Mouse (Mus musculus): ENCODE data around the gene Spdya. TPM values are rescaled to one million over a fixed set of nuclear protein-coding genes. Genes with fewer than 3 reads are reported as not detected.
"Not testable (repeated sequence)": the region's sequence is repeated elsewhere in the genome, so short reads cannot be mapped to it uniquely, and the experiment has no call there.

Spdya gene
- polyA plus RNA-seq (2014; fragmentation: Nextera tagmentation; extraction: Ambion mirVana), result 0.73 and 0.99 TPM in 2 replicates

- Histone ChIP-seq H3K4me1 (replicated peaks; ENCODE audit: control insufficient read depth, insufficient read depth, low read length) (no peaks in the 10 kb centered on the region), H3K4me3 (ENCODE audit: low read depth, low read length) (peak within 1 kb of the TSS; percentile 68), H3K9me3 (ENCODE audit: control insufficient read depth, low read length) (no peaks in the 10 kb centered on the region), H3K27me3 (replicated peaks; ENCODE audit: control insufficient read depth, insufficient read depth, low read length) (peaks cover 24% of the 10 kb centered on the region; the same call in 1 of the 2 replicates), H3K27ac (ENCODE audit: low read depth) (0 out of 2 replicates have a peak within 1 kb of the TSS, but pooled peaks have one; percentile 16), H3K36me3 (ENCODE audit: control insufficient read depth, insufficient read depth, low read length) (no peaks in the 10 kb centered on the region), H3K4me2 (ENCODE audit: low read length) (peak within 1 kb of the TSS; percentile 100), H3K9ac (ENCODE audit: low read length) (peak within 1 kb of the TSS; percentile 63)
- ATAC-seq (replicated peaks; ENCODE audit: low FRiP score, low TSS enrichment, low read depth) (peak; percentile 97), DNase-seq (ENCODE audit: low spot score) (peak; percentile 88)
- WGBS, result 0% methylated on average over 69 of the region's 78 CpGs
These were observed at the start of gene Spdya for GRCm38 (mm10) chr17:71551757-71552451. Gene Spdya (plus strand): TSS chr17:71552061.

GRCm38 (mm10) chr17:71506832-71507231 lies 45.0 kb upstream of the Spdya start:
- DNase-seq (ENCODE audit: low spot score) (no peak), ATAC-seq (replicated peaks; ENCODE audit: low FRiP score, low TSS enrichment, low read depth) (no peak)
- WGBS, result 88% methylated on average over 8 of the region's 8 CpGs
- Histone ChIP-seq H3K4me2 (ENCODE audit: low read length) (no peak overlapping the region), H3K36me3 (ENCODE audit: control insufficient read depth, insufficient read depth, low read length) (peaks cover 83% of the 10 kb centered on the region), H3K9ac (ENCODE audit: low read length) (no peak overlapping the region), H3K27me3 (replicated peaks; ENCODE audit: control insufficient read depth, insufficient read depth, low read length) (no peaks in the 10 kb centered on the region), H3K4me3 (ENCODE audit: low read depth, low read length) (no peak overlapping the region), H3K9me3 (ENCODE audit: control insufficient read depth, low read length) (no peaks in the 10 kb centered on the region), H3K27ac (ENCODE audit: low read depth) (no peak overlapping the region), H3K4me1 (replicated peaks; ENCODE audit: control insufficient read depth, insufficient read depth, low read length) (no peaks in the 10 kb centered on the region)

- Histone ChIP-seq H3K9ac (ENCODE audit: low read length) (no peak overlapping the region), H3K27me3 (replicated peaks; ENCODE audit: control insufficient read depth, insufficient read depth, low read length) (no peaks in the 10 kb centered on the region), H3K36me3 (ENCODE audit: control insufficient read depth, insufficient read depth, low read length) (peaks cover 88% of the 10 kb centered on the region), H3K27ac (ENCODE audit: low read depth) (no peak overlapping the region), H3K4me1 (replicated peaks; ENCODE audit: control insufficient read depth, insufficient read depth, low read length) (no peaks in the 10 kb centered on the region), H3K4me3 (ENCODE audit: low read depth, low read length) (no peak overlapping the region), H3K9me3 (ENCODE audit: control insufficient read depth, low read length) (no peaks in the 10 kb centered on the region), H3K4me2 (ENCODE audit: low read length) (no peak overlapping the region)
- 95% methylated on average over 11 of the region's 11 CpGs for WGBS
- DNase-seq (ENCODE audit: low spot score) (no peak), ATAC-seq (replicated peaks; ENCODE audit: low FRiP score, low TSS enrichment, low read depth) (no peak)
These were observed 41.6 kb upstream of the Spdya start for GRCm38 (mm10) chr17:71510297-71510696.

GRCm38 (mm10) chr17:71526302-71526708 lies 25.6 kb upstream of the Spdya start:
- Histone ChIP-seq H3K4me3 (ENCODE audit: low read depth, low read length) (peak overlapping the region; percentile 71), H3K9ac (ENCODE audit: low read length) (peak overlapping the region; percentile 70), H3K27ac (ENCODE audit: low read depth) (peak overlapping the region; percentile 99), H3K9me3 (ENCODE audit: control insufficient read depth, low read length) (no peaks in the 10 kb centered on the region), H3K27me3 (replicated peaks; ENCODE audit: control insufficient read depth, insufficient read depth, low read length) (no peaks in the 10 kb centered on the region), H3K4me2 (ENCODE audit: low read length) (peak overlapping the region; percentile 55), H3K4me1 (replicated peaks; ENCODE audit: control insufficient read depth, insufficient read depth, low read length) (0 out of 2 replicates have a peak, but pooled peaks cover 5% of the 10 kb centered on the region), H3K36me3 (ENCODE audit: control insufficient read depth, insufficient read depth, low read length) (peaks cover 13% of the 10 kb centered on the region)
- DNase-seq (ENCODE audit: low spot score), result peak; percentile 55
- 0% methylated on average over 13 of the region's 13 CpGs for WGBS
- peak; percentile 59 for ATAC-seq (replicated peaks; ENCODE audit: low FRiP score, low TSS enrichment, low read depth)

GRCm38 (mm10) chr17:71526711-71527564 lies 24.9 kb upstream of the Spdya start, which contains the start of gene Ndc80:
Gene Ndc80 (minus strand): TSS chr17:71526857.
- H3K27me3 ChIP-seq (replicated peaks; ENCODE audit: control insufficient read depth, insufficient read depth, low read length), result no peaks in the 10 kb centered on the region
- H3K9me3 ChIP-seq (ENCODE audit: control insufficient read depth, low read length), result no peaks in the 10 kb centered on the region
- ATAC-seq (replicated peaks; ENCODE audit: low FRiP score, low TSS enrichment, low read depth), result peak; percentile 96
- H3K27ac ChIP-seq (ENCODE audit: low read depth), result peak within 1 kb of the TSS; percentile 99
- peaks cover 10% of the 10 kb centered on the region; the same call in 1 of the 2 replicates for H3K36me3 ChIP-seq (ENCODE audit: control insufficient read depth, insufficient read depth, low read length)
- H3K4me1 ChIP-seq (replicated peaks; ENCODE audit: control insufficient read depth, insufficient read depth, low read length), result 0 out of 2 replicates have a peak, but pooled peaks cover 5% of the 10 kb centered on the region
- peak; percentile 96 for DNase-seq (ENCODE audit: low spot score)
- H3K4me2 ChIP-seq (ENCODE audit: low read length), result peak within 1 kb of the TSS; percentile 55
- peak within 1 kb of the TSS; percentile 71 for H3K4me3 ChIP-seq (ENCODE audit: low read depth, low read length)
- under 1% methylated on average over 66 of the region's 66 CpGs for WGBS
- H3K9ac ChIP-seq (ENCODE audit: low read length), result peak within 1 kb of the TSS; percentile 70

GRCm38 (mm10) chr17:71528042-71528441 lies 23.8 kb upstream of the Spdya start:
- no peaks in the 10 kb centered on the region for H3K27me3 ChIP-seq (replicated peaks; ENCODE audit: control insufficient read depth, insufficient read depth, low read length)
- H3K4me3 ChIP-seq (ENCODE audit: low read depth, low read length), result no peak overlapping the region
- DNase-seq (ENCODE audit: low spot score) (no peak), ATAC-seq (replicated peaks; ENCODE audit: low FRiP score, low TSS enrichment, low read depth) (no peak)
- H3K9me3 ChIP-seq (ENCODE audit: control insufficient read depth, low read length), result no peaks in the 10 kb centered on the region
- peaks cover 7% of the 10 kb centered on the region; the same call in 1 of the 2 replicates for H3K36me3 ChIP-seq (ENCODE audit: control insufficient read depth, insufficient read depth, low read length)
- H3K4me2 ChIP-seq (ENCODE audit: low read length), result no peak overlapping the region
- H3K4me1 ChIP-seq (replicated peaks; ENCODE audit: control insufficient read depth, insufficient read depth, low read length), result 0 out of 2 replicates have a peak, but pooled peaks cover 5% of the 10 kb centered on the region
- no peak overlapping the region for H3K27ac ChIP-seq (ENCODE audit: low read depth)
- H3K9ac ChIP-seq (ENCODE audit: low read length), result no peak overlapping the region

- H3K4me2 ChIP-seq (ENCODE audit: low read length); H3K4me3 ChIP-seq (ENCODE audit: low read depth, low read length); H3K9me3 ChIP-seq (ENCODE audit: control insufficient read depth, low read length); H3K27ac ChIP-seq (ENCODE audit: low read depth); H3K27me3 ChIP-seq (replicated peaks; ENCODE audit: control insufficient read depth, insufficient read depth, low read length); H3K4me1 ChIP-seq (replicated peaks; ENCODE audit: control insufficient read depth, insufficient read depth, low read length); DNase-seq (ENCODE audit: low spot score); H3K36me3 ChIP-seq (ENCODE audit: control insufficient read depth, insufficient read depth, low read length); ATAC-seq (replicated peaks; ENCODE audit: low FRiP score, low TSS enrichment, low read depth); H3K9ac ChIP-seq (ENCODE audit: low read length): not testable (repeated sequence)
- WGBS, result 75% methylated on average over 1 of the region's 1 CpGs
These were observed 16.3 kb upstream of the Spdya start for GRCm38 (mm10) chr17:71535595-71535994.

GRCm38 (mm10) chr17:71537164-71537563 lies 14.7 kb upstream of the Spdya start:
- ATAC-seq (replicated peaks; ENCODE audit: low FRiP score, low TSS enrichment, low read depth) (no peak), DNase-seq (ENCODE audit: low spot score) (no peak)
- Histone ChIP-seq H3K4me3 (ENCODE audit: low read depth, low read length) (no peak overlapping the region), H3K9me3 (ENCODE audit: control insufficient read depth, low read length) (no peaks in the 10 kb centered on the region), H3K27ac (ENCODE audit: low read depth) (no peak overlapping the region), H3K4me1 (replicated peaks; ENCODE audit: control insufficient read depth, insufficient read depth, low read length) (no peaks in the 10 kb centered on the region), H3K27me3 (replicated peaks; ENCODE audit: control insufficient read depth, insufficient read depth, low read length) (no peaks in the 10 kb centered on the region), H3K4me2 (ENCODE audit: low read length) (no peak overlapping the region), H3K36me3 (ENCODE audit: control insufficient read depth, insufficient read depth, low read length) (no peaks in the 10 kb centered on the region), H3K9ac (ENCODE audit: low read length) (no peak overlapping the region)
- 85% methylated on average over 3 of the region's 3 CpGs for WGBS
